Mouse (Mus musculus) heart, adult 9 months (tissue): ENCODE data around the gene Ubl3.

Experiments
- DNase-seq, 2 experiments: peaks; one replicate each; pipeline ENCODE4 v3.0.0; 2022; ENCODE audit warnings: low spot score in 2 of 2

Ubl3 gene

DNA sequence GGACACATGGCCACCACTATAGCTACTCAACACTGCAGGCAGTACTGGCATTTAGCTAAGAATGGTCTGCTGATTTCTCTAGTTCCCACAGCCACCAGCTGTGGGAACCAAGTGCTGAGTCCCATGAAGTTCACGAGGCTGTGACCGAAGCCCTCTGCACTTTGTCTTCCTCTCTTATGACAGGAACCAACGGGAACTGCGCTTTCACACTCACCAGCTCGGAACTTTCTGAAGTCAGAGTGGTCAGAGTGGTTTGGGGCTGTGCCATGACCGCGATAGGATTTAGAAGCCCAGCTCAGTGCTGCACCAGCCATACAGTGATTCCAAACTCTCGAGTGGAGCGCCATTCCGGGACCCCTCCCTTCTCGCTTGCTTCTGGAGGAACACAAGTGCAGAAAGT lies 66.4 kb downstream of the Ubl3 start:
- DNase-seq = no peak

DNA sequence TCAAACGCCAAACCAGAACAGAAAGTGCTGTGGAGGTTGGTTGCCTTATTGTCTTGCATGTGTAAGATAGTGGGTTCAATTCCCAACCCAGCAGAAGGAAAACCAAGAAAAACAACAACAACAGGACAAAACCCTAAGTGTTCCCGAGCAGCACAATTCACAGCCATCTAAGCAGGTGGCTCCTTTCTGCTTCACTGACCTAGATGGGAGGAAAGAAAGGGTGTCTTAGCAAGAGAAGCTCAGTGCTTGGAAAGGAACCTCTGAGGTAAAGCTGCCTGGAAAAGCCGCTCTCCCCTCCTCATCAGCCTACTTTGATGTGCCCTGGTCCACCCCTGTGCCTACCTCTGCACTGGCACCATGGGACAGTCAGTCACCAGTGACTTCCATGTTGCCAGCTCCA lies 70.8 kb downstream of the Ubl3 start:
- DNase-seq = no peak

DNA sequence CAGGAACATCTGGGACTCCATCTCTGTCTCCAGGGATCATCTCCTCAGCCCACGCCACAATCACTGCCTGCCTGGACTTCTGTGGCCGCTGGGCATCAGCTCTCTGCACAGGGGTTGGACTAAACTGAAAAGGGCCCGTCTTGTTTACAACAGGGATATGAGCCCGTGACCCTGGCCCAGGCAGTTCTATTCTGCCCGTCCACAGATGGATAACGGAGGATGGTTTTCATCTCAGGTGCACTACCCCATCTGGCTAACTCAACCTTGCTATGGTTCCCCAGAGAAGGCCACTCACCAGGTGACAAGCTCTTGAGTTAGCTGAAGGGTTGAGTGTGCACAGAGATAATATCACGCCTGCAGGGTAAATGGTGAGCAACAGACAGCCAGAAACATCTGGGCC lies 78.2 kb downstream of the Ubl3 start:
- no peak for DNase-seq

DNA sequence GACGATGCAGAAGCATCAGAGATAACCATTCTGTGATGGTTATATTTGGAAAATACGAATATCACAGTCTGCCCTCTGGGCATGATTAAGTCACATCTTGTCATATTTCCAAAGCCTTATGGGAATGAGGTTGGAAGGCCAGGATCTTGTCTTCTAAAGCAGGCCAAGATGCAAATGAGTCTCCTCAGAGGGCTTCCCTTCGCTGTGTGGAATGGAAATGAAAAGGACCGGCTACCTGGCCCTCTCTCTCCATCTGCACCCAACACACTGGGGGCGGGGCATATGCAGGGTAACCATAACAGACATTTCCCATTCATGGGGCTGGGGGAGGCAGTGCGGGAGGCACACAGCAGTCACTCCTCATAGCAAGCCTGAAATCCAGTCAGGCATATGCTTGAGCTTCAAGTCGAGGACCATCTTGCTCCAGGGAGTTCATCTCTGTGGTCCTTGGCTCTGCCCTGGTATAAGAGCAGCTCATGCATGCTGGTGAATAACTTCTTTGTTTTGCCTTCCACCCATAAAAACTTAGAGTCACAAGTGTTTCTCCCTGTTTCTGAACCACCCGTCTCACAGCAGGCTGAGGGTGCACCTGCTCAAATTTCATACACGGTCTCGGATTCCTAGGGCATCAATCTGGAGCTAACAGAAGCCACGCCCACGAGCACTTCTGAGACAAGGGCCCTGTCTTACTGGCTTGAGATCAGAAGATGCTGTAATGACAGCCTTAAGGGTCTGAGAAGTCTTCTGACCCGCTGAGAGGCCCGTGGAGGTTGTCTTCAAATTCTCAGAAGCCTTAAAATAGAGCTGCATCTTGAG lies 83.8 kb downstream of the Ubl3 start:
- DNase-seq = no peak

DNA sequence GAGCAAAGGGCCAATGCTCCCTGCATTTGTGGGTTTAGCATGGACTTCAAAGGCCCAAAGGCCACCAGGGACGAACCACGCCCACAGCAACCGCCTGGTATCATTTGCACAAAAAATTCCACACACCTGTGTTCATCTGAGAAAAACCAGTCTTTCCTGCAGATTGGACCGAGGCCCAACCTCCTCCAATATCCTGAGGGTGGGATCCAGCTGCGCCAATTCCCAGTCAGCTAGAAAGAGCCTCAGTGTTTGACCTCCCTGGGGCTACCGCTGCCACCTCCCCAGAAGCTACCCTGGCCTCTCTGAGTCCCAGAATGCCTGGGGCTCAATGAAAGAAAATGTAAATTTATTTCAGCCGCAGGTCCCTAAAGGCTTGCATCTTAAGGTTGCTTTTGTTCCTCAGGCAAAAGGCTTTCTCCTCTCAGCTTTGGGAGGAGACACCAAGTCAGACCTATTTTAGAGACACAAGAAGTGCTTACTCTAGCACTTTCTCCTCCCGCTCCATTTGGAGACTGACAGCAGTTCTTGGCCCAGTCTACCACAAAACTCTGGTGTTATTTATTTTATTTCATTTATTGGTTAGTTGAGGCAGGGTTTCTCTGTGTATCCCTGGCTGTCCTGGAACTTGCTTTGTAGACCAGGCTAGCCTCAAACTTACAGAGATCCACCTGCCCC lies 85.5 kb downstream of the Ubl3 start:
- no peak for DNase-seq

DNA sequence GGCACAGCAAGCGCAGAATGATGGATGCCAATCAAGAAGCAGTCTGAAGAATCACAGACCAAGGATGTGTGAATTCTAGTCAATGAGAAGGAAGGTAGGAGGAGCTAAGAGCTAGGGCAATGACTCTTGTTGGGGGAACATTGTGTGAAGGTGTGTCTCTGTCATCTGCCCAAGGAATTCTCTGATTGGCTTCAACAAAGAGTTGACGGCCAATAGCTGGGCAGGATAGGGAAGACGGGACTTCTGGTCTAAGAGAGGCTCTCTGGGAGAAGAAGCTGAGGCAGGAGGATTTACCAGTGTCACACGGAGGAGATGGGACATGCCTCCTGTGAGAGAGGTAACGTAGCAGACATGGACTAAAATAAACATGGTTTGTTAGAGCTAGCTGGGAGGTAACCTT lies 86.5 kb downstream of the Ubl3 start:
- no peak for DNase-seq

DNA sequence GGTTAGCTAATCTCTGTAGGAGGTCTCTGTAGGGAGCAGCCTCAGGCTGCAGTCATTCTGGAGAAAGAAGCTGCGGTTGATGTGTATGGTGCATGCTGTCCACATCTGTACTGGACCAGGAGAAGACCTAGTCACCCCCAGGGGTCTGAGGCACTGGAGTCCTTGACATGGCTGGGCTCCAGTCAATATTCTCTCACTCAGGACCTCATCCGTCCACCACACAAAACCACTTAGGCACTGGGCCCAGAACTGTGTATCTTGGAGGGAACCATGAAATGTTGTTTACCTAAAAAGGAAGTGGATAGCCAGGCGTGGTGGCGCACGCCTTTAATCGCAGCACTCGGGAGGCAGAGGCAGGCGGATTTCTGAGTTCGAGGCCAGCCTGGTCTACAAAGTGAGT lies 87.5 kb downstream of the Ubl3 start:
- no peak for DNase-seq

DNA sequence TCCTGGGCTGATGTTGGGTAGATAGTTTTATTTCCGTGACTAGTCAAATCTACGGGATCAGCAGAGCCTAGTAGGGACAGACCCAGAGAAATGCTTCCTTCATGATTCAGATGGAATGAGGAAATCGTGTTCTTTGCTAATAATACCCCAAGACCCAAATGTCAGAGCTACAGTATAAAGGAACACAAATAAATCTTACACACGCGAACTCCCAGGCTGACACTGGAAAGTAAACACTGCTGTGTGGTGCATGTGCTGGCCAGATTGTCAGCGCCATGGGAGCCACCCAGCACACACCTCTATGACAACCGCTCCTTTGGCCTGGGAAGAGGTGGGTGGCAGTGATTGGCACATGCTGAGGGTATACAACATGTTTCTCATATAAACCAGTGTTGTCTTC lies 88.1 kb downstream of the Ubl3 start:
- no peak for DNase-seq

DNA sequence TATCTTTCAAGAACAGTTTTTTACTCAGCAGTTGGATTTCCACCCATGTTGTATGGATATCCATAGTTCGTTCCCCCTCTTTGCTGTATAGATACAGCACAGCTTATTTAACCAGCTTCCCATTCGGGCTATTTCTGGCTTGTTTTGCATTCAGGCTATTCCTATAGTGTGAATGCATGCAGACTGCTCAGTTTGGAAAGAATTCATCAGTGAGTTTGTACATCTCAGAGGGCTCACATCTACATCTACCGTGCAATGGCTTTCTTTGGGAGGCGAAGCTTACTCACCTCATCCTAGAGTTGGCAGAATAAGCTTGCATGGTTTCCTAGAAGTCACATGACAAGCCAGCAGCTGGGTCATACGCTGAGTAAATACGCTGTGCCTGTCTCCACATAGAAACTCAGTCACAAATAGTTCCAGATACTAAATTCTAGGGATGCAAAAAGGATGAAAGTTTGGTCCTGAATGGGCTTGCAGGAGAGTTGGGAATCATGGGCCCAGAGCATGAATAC lies 88.8 kb downstream of the Ubl3 start:
- no peak for DNase-seq
